Mouse (Mus musculus): ENCODE measurements at regions not wholly inside any gene's neighbourhood (a gene's known extent, or its start where the extent isn't known, plus 50 kb on each side); places are given as distances from the start of the nearest gene placed in this dataset.
"Not testable (repeated sequence)": the region's sequence is repeated elsewhere in the genome, so short reads cannot be mapped to it uniquely, and the experiment has no call there.

GRCm38 (mm10) chr17:10150403-10150689 lies 169.3 kb downstream of the Qk start:
- intact Hi-C loops (cut with DNase I); H3K27ac ChIP-seq; DNase-seq; H3K4me3 ChIP-seq: not testable (repeated sequence)

GRCm38 (mm10) chr17:10149682-10150402 lies 169.8 kb downstream of the Qk start:
- intact Hi-C loops (cut with DNase I) = no loop called here
- no peak overlapping the region for H3K27ac ChIP-seq
- DNase-seq = no peak
- H3K4me3 ChIP-seq = no peak overlapping the region
- TF ChIP-seq CTCF (IDR thresholded peaks at IDR 0.05) = no peak

- no peak for TF ChIP-seq CTCF (IDR thresholded peaks at IDR 0.05)
- H3K4me3 ChIP-seq = no peak overlapping the region
- DNase-seq = no peak
- intact Hi-C loops (cut with DNase I) = no loop called here
- no peak overlapping the region for H3K27ac ChIP-seq
Observed at GRCm38 (mm10) chr17:10147106-10147505, 172.5 kb downstream of the Qk start.

- intact Hi-C loops (cut with DNase I) = no loop called here
- H3K27ac ChIP-seq = no peak overlapping the region
Observed at GRCm38 (mm10) chr17:10146576-10146975, 173.1 kb downstream of the Qk start.

GRCm38 (mm10) chr17:10138847-10139246 lies 180.8 kb downstream of the Qk start:
- intact Hi-C loops (cut with DNase I) = no loop called here
- TF ChIP-seq CTCF (IDR thresholded peaks at IDR 0.05) = no peak
- DNase-seq = no peak
- Histone ChIP-seq H3K4me3 (no peak overlapping the region), H3K27ac (no peak overlapping the region)

More at GRCm38 (mm10) chr17:10146576-10146975, 173.1 kb downstream of the Qk start:
- no peak for DNase-seq
- no peak overlapping the region for H3K4me3 ChIP-seq
- no peak for TF ChIP-seq CTCF (IDR thresholded peaks at IDR 0.05)

GRCm38 (mm10) chr17:10138374-10138773 lies 181.3 kb downstream of the Qk start:
- TF ChIP-seq CTCF (IDR thresholded peaks at IDR 0.05) = no peak
- H3K4me3 ChIP-seq = no peak overlapping the region
- H3K27ac ChIP-seq = no peak overlapping the region
- DNase-seq = no peak
- intact Hi-C loops (cut with DNase I) = no loop called here

GRCm38 (mm10) chr17:10135111-10135510 lies 184.5 kb downstream of the Qk start:
- DNase-seq = no peak
- intact Hi-C loops (cut with DNase I) = no loop called here
- TF ChIP-seq CTCF (IDR thresholded peaks at IDR 0.05) = no peak
- Histone ChIP-seq H3K27ac (no peak overlapping the region), H3K4me3 (no peak overlapping the region)

GRCm38 (mm10) chr17:10128591-10128990 lies 191.1 kb downstream of the Qk start:
- Histone ChIP-seq H3K27ac (no peak overlapping the region), H3K4me3 (no peak overlapping the region)
- DNase-seq = no peak
- TF ChIP-seq CTCF (IDR thresholded peaks at IDR 0.05) = no peak
- intact Hi-C loops (cut with DNase I) = no loop called here

GRCm38 (mm10) chr17:10122411-10122810 lies 197.2 kb downstream of the Qk start:
- no peak overlapping the region for H3K4me3 ChIP-seq
- DNase-seq = no peak
- intact Hi-C loops (cut with DNase I) = loop anchor here (2.0 kb wide), 1 partner anchor 78 kb away; no protein-coding TSS in a partner anchor
- H3K27ac ChIP-seq = no peak overlapping the region
- no peak for TF ChIP-seq CTCF (IDR thresholded peaks at IDR 0.05)

GRCm38 (mm10) chr17:10112118-10112517 lies 207.5 kb downstream of the Qk start:
- TF ChIP-seq CTCF (IDR thresholded peaks at IDR 0.05) = no peak
- Histone ChIP-seq H3K27ac (no peak overlapping the region), H3K4me3 (no peak overlapping the region)
- no peak for DNase-seq
- intact Hi-C loops (cut with DNase I) = no loop called here

GRCm38 (mm10) chr17:10110375-10110675 lies 209.3 kb downstream of the Qk start:
- Histone ChIP-seq H3K4me3 (no peak overlapping the region), H3K27ac (no peak overlapping the region)
- DNase-seq = no peak
- intact Hi-C loops (cut with DNase I) = no loop called here
- no peak for TF ChIP-seq CTCF (IDR thresholded peaks at IDR 0.05)

GRCm38 (mm10) chr17:10109511-10110374 lies 209.9 kb downstream of the Qk start:
- no peak for TF ChIP-seq CTCF (IDR thresholded peaks at IDR 0.05)
- intact Hi-C loops (cut with DNase I) = no loop called here
- DNase-seq = no peak
- no peak overlapping the region for H3K4me3 ChIP-seq
- no peak overlapping the region for H3K27ac ChIP-seq

GRCm38 (mm10) chr17:10105299-10105698 lies 214.4 kb downstream of the Qk start:
- no peak for DNase-seq
- H3K27ac ChIP-seq = no peak overlapping the region
- intact Hi-C loops (cut with DNase I) = no loop called here
- no peak overlapping the region for H3K4me3 ChIP-seq
- TF ChIP-seq CTCF (IDR thresholded peaks at IDR 0.05) = no peak

GRCm38 (mm10) chr17:10098199-10098598 lies 221.5 kb downstream of the Qk start:
- Histone ChIP-seq H3K4me3 (no peak overlapping the region), H3K27ac (peak overlapping the region; percentile 87)
- TF ChIP-seq CTCF (IDR thresholded peaks at IDR 0.05) = no peak
- intact Hi-C loops (cut with DNase I) = no loop called here
- no peak for DNase-seq

All from gastrocnemius, adult 2 months (tissue).